Mouse (Mus musculus) kidney, adult 2 months (tissue): ENCODE data around the gene Il1rap.

ENCODE experiments used
- CTCF ChIP-seq: fragments of 200-500 bp; conservative IDR thresholded peaks from 2 replicates; pipeline ENCODE4 v1.5.1; 2011; ENCODE audit warnings: low read depth, mild to moderate bottlenecking, control low read depth, low read length, moderate library complexity, mixed read lengths; ENCODE audit not compliant: insufficient read depth, insufficient read length
- POLR2A ChIP-seq: fragments of 200-500 bp; IDR thresholded peaks from one replicate; pipeline ENCODE4 v1.6.1; 2011; ENCODE audit warnings: low read depth, low read length, control low read depth

- TF ChIP-seq POLR2A (no peak), CTCF (no peak)
These were observed 81.4 kb downstream of the Il1rap start for GRCm38 (mm10) chr16:26662722-26663436.
